Mouse (Mus musculus) cortical plate, adult 2 months (tissue): ENCODE measurements around the gene Ncbp2. TPM values are rescaled to one million over a fixed set of nuclear protein-coding genes. Genes with fewer than 3 reads are reported as not detected.

ENCODE experiments used
- H3K27ac ChIP-seq: fragments of 200-500 bp; 2 replicates; pipeline ENCODE4 v1.5.1; 2012; ENCODE audit warnings: low read length, control low read depth, inconsistent platforms; ENCODE audit not compliant: insufficient read depth
- H3K4me1 ChIP-seq: fragments of 200-500 bp; 2 replicates; pipeline ENCODE4 v1.6.1; 2011; ENCODE audit warnings: low read length; ENCODE audit not compliant: control insufficient read depth, insufficient read depth
- H3K4me3 ChIP-seq: fragments of 200-500 bp; 2 replicates; pipeline ENCODE4 v1.5.1; 2011; ENCODE audit warnings: mild to moderate bottlenecking, low read length, control low read depth; ENCODE audit not compliant: insufficient read depth
- CTCF ChIP-seq: fragments of 200-500 bp; IDR thresholded peaks from 2 replicates; pipeline ENCODE4 v1.5.1; 2011; ENCODE audit warnings: mild to moderate bottlenecking, control low read depth, low read length; ENCODE audit not compliant: insufficient read depth; ENCODE audit errors: extremely low read depth
- POLR2A ChIP-seq: fragments of 200-500 bp; IDR thresholded peaks from 2 replicates; pipeline ENCODE4 v1.6.1; 2011; ENCODE audit warnings: mild to moderate bottlenecking, low read length, control low read depth; ENCODE audit not compliant: insufficient read depth; ENCODE audit errors: extremely low read depth
- polyA plus RNA-seq: library from polyadenylated mRNA; depleted of rRNA; stranded (reverse); fragments of >200 nt; gene quantifications from 2 replicates; pipeline ENCODE4 v1.2.3, GENCODE M21; 2012

Gene Ncbp2
- polyA plus RNA-seq, 1 experiment = 75.7 TPM

GRCm38 (mm10) chr16:31917776-31918175 is 30.5 kb upstream of the Ncbp2 start:
- no peak overlapping the region for H3K4me3 ChIP-seq
- no peaks in the 10 kb centered on the region for H3K4me1 ChIP-seq
- TF ChIP-seq CTCF = no peak
- no peak for TF ChIP-seq POLR2A
- no peak overlapping the region for H3K27ac ChIP-seq

GRCm38 (mm10) chr16:31918248-31918724 is 30.0 kb upstream of the Ncbp2 start:
- no peaks in the 10 kb centered on the region for H3K4me1 ChIP-seq
- no peak overlapping the region for H3K4me3 ChIP-seq
- no peak overlapping the region for H3K27ac ChIP-seq
- TF ChIP-seq CTCF (peak; percentile 97), POLR2A (no peak)

GRCm38 (mm10) chr16:31924368-31924767 is 23.9 kb upstream of the Ncbp2 start:
- Histone ChIP-seq H3K4me3 (no peak overlapping the region), H3K27ac (no peak overlapping the region), H3K4me1 (no peaks in the 10 kb centered on the region)
- TF ChIP-seq POLR2A (no peak), CTCF (no peak)

GRCm38 (mm10) chr16:31926091-31926490 is 22.2 kb upstream of the Ncbp2 start:
- Histone ChIP-seq H3K4me3 (no peak overlapping the region), H3K4me1 (no peaks in the 10 kb centered on the region), H3K27ac (no peak overlapping the region)
- TF ChIP-seq POLR2A (no peak), CTCF (no peak)

- TF ChIP-seq POLR2A = no peak
- TF ChIP-seq CTCF = no peak
- Histone ChIP-seq H3K4me1 (no peaks in the 10 kb centered on the region), H3K4me3 (no peak overlapping the region), H3K27ac (no peak overlapping the region)
Measured at GRCm38 (mm10) chr16:31926547-31927182, 21.6 kb upstream of the Ncbp2 start.

GRCm38 (mm10) chr16:31927412-31927811 is 20.9 kb upstream of the Ncbp2 start:
- no peak overlapping the region for H3K4me3 ChIP-seq
- H3K4me1 ChIP-seq = no peaks in the 10 kb centered on the region
- TF ChIP-seq CTCF = no peak
- H3K27ac ChIP-seq = no peak overlapping the region

- Histone ChIP-seq H3K27ac (peak overlapping the region; percentile 61), H3K4me1 (no peaks in the 10 kb centered on the region), H3K4me3 (no peak overlapping the region)
- no peak for TF ChIP-seq CTCF
Measured at GRCm38 (mm10) chr16:31931330-31931729, 17.0 kb upstream of the Ncbp2 start.

GRCm38 (mm10) chr16:31932255-31932654 is 16.1 kb upstream of the Ncbp2 start:
- no peak for TF ChIP-seq CTCF
- TF ChIP-seq POLR2A = no peak
- peak overlapping the region; percentile 61 for H3K27ac ChIP-seq
- no peak overlapping the region for H3K4me3 ChIP-seq
- no peaks in the 10 kb centered on the region for H3K4me1 ChIP-seq

- TF ChIP-seq POLR2A = peak; percentile 74; the same call in 1 of the 2 replicates
- peak; percentile 71 for TF ChIP-seq CTCF
- peak overlapping the region; percentile 52 for H3K4me3 ChIP-seq
- no peaks in the 10 kb centered on the region for H3K4me1 ChIP-seq
- peak overlapping the region; percentile 61 for H3K27ac ChIP-seq
Measured at GRCm38 (mm10) chr16:31932840-31933697, 15.2 kb upstream of the Ncbp2 start.

GRCm38 (mm10) chr16:31933751-31934549 is 14.4 kb upstream of the Ncbp2 start, which contains the start of gene Pigz:
Gene Pigz (plus strand): TSS chr16:31933851.
- H3K27ac ChIP-seq = peak within 1 kb of the TSS; percentile 61

More at GRCm38 (mm10) chr16:31933751-31934549, 14.4 kb upstream of the Ncbp2 start, which contains the start of gene Pigz:
- Histone ChIP-seq H3K4me1 (no peaks in the 10 kb centered on the region), H3K4me3 (peak within 1 kb of the TSS; percentile 52)
- TF ChIP-seq CTCF = no peak
- TF ChIP-seq POLR2A = no peak
